Mouse (Mus musculus): Measurements from ENCODE around the gene Zbtb4. TPM values are rescaled to one million over a fixed set of nuclear protein-coding genes. Genes with fewer than 3 reads are reported as not detected.

Zbtb4 gene
- polyA plus RNA-seq, 1 experiment from 2014 or later, result 2.7 TPM

DNA sequence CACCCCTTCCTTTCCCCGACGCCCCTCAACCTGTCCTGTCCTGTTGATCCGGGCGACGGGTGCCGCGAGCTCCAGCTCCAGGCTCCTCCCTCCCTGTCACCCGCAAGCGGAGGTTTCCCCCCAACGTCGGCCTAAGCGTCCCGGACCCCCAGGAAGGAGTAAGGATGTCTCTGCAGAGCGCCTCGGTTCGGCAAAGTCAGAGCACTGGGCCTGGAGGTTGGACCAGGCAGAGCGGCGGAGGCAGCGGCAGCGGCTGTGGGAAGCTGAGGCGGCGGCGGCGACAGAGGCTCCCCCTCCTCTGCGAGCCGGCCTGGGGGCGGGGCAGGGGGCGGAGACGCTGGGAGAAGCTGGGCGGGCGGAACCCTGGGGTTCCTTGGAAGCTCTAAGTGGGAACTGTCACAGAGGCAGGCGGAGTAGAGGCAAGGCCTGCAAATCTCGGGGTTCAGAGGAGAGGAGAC lies 37.0 kb downstream of the Zbtb4 start:
- peak; percentile 30; the same call in 1 of the 2 replicates for ATAC-seq (ENCODE audit: low FRiP score, low TSS enrichment)
- H3K27me3 ChIP-seq (ENCODE audit: control insufficient read depth, insufficient read depth, low read length), result no peaks in the 10 kb centered on the region

DNA sequence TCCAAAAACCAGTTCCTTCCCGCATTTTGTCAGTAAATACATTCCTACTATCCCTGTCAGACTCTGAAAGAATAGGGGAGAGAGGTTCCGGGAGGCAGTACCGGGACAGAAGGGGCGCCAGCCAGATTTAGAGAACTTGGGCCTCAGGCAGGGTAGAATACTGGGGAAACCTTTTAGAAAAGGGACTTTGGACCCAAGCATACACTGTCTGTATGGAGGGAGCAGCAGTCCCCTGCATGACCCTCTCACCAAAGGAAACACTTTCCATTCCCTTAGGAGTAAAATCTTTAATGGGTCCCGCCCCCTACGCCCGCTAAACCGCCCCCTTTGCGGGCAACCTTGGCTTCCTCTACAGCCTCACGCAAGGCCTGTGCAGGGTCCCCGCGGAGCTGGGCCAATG lies 37.6 kb downstream of the Zbtb4 start:
- H3K27me3 ChIP-seq (ENCODE audit: control insufficient read depth, insufficient read depth, low read length), result no peaks in the 10 kb centered on the region
- no peak for TF ChIP-seq EP300 (optimal IDR thresholded peaks at IDR 0.05)
- TF ChIP-seq CTCF (IDR thresholded peaks at IDR 0.05; ENCODE audit: low read depth), result no peak
- peak overlapping the region; percentile 73 for H3K4me2 ChIP-seq (replicated peaks; ENCODE audit: low read depth)
- H3K4me3 ChIP-seq (ENCODE audit: low read depth, low read length), result peak overlapping the region; percentile 55
- DNase-seq (ENCODE audit: low spot score), result peak; percentile 29
- H3K36me3 ChIP-seq (ENCODE audit: control insufficient read depth, insufficient read depth, low read length), result no peaks in the 10 kb centered on the region
- peaks cover 4% of the 10 kb centered on the region for H3K4me1 ChIP-seq (replicated peaks; ENCODE audit: control insufficient read depth, insufficient read depth)
- H3K9me3 ChIP-seq (ENCODE audit: control insufficient read depth, low read length), result no peaks in the 10 kb centered on the region
- no peak overlapping the region; the same call in 1 of the 2 replicates for H3K27ac ChIP-seq (replicated peaks)
- peak; percentile 5 for ATAC-seq (ENCODE audit: low FRiP score, low TSS enrichment)
- WGBS, result 4% methylated on average over 12 of the region's 12 CpGs
- peak overlapping the region; percentile 67 for H3K9ac ChIP-seq (ENCODE audit: low read length)

More for the DNA sequence above, 37.0 kb downstream of the Zbtb4 start:
- peak; percentile 89 for DNase-seq (ENCODE audit: low spot score)
- peak overlapping the region; percentile 73 for H3K4me2 ChIP-seq (replicated peaks; ENCODE audit: low read depth)
- TF ChIP-seq EP300 (optimal IDR thresholded peaks at IDR 0.05), result no peak
- TF ChIP-seq CTCF (IDR thresholded peaks at IDR 0.05; ENCODE audit: low read depth), result 0 out of 2 replicates have a peak, but pooled peaks have one; percentile 5
- no peaks in the 10 kb centered on the region for H3K36me3 ChIP-seq (ENCODE audit: control insufficient read depth, insufficient read depth, low read length)
- H3K27ac ChIP-seq (replicated peaks), result no peak overlapping the region
- H3K4me1 ChIP-seq (replicated peaks; ENCODE audit: control insufficient read depth, insufficient read depth), result peaks cover 4% of the 10 kb centered on the region
- under 1% methylated on average over 28 of the region's 33 CpGs for WGBS
- peak overlapping the region; percentile 55 for H3K4me3 ChIP-seq (ENCODE audit: low read depth, low read length)
- H3K9me3 ChIP-seq (ENCODE audit: control insufficient read depth, low read length), result no peaks in the 10 kb centered on the region
- peak overlapping the region; percentile 67 for H3K9ac ChIP-seq (ENCODE audit: low read length)

DNA sequence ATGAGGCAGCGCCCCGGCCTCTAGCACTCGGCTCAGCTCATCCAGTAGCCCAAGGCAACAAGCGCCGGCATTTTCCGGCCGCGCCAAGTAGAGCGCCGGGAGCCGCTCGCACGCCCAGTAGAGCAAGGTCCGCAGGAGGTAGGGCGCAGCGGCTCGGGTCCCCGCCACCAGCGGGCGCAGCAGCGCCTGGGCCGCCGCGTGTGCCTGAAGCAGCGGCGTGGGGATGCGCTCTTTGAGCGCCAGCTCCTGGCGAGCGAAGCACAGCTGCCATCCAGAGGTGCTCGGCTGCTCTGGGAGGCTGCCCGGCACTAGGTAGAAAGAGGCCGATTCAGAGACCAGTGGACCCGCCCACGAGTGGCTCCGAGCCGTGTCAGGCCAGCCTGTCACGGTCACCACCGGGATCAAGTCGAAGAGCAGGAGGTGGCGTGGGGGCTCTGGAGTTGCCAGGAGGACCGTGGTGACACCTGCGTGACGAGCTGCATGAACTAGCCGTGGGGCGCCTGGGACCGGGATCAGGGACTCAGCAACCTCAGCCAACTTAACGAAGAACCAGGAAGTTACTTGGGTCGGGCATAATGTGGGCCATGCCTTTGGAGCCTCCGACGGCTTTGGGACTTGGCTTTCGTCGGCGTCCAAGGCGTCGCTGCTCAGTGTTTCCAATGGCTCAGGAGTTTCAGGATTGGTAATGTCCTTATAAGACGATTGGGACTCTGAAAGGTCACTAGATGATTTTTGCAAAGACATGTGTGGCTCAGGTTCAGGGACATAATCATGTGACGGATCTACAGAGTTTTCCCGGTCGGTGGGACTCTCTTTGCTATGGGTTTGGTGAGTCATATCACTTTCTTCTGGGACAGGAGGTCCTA lies 38.3 kb downstream of the Zbtb4 start:
- H3K4me1 ChIP-seq (replicated peaks; ENCODE audit: control insufficient read depth, insufficient read depth), result peaks cover 4% of the 10 kb centered on the region
- no peaks in the 10 kb centered on the region for H3K27me3 ChIP-seq (ENCODE audit: control insufficient read depth, insufficient read depth, low read length)
- H3K9me3 ChIP-seq (ENCODE audit: control insufficient read depth, low read length), result no peaks in the 10 kb centered on the region
- no peaks in the 10 kb centered on the region for H3K36me3 ChIP-seq (ENCODE audit: control insufficient read depth, insufficient read depth, low read length)
- H3K4me2 ChIP-seq (replicated peaks; ENCODE audit: low read depth), result peak overlapping the region; percentile 73
- DNase-seq (ENCODE audit: low spot score) (peak; percentile 86), ATAC-seq (ENCODE audit: low FRiP score, low TSS enrichment) (peak; percentile 74)
- 1% methylated on average over 60 of the region's 60 CpGs for WGBS
- H3K4me3 ChIP-seq (ENCODE audit: low read depth, low read length), result peak overlapping the region; percentile 55
- H3K27ac ChIP-seq (replicated peaks), result peak overlapping the region; percentile 78
- TF ChIP-seq EP300 (optimal IDR thresholded peaks at IDR 0.05) (no peak), CTCF (IDR thresholded peaks at IDR 0.05; ENCODE audit: low read depth) (peak; percentile 83)
- H3K9ac ChIP-seq (ENCODE audit: low read length), result peak overlapping the region; percentile 67

DNA sequence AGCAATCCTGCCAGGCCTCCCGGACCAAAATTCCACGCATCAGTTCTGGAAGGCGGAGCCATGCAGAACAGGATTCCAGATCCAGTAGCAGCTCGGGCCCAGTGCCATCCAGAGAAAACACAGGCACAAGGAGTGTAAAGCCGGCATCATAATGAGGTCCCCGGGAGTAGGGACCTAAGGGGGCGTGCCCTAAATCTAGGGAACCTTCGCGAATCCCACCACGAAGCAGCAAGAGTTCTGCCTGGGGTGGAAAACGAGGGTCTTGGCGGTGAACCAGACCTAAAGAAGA lies 38.9 kb downstream of the Zbtb4 start:
- H3K27me3 ChIP-seq (ENCODE audit: control insufficient read depth, insufficient read depth, low read length), result no peaks in the 10 kb centered on the region

DNA sequence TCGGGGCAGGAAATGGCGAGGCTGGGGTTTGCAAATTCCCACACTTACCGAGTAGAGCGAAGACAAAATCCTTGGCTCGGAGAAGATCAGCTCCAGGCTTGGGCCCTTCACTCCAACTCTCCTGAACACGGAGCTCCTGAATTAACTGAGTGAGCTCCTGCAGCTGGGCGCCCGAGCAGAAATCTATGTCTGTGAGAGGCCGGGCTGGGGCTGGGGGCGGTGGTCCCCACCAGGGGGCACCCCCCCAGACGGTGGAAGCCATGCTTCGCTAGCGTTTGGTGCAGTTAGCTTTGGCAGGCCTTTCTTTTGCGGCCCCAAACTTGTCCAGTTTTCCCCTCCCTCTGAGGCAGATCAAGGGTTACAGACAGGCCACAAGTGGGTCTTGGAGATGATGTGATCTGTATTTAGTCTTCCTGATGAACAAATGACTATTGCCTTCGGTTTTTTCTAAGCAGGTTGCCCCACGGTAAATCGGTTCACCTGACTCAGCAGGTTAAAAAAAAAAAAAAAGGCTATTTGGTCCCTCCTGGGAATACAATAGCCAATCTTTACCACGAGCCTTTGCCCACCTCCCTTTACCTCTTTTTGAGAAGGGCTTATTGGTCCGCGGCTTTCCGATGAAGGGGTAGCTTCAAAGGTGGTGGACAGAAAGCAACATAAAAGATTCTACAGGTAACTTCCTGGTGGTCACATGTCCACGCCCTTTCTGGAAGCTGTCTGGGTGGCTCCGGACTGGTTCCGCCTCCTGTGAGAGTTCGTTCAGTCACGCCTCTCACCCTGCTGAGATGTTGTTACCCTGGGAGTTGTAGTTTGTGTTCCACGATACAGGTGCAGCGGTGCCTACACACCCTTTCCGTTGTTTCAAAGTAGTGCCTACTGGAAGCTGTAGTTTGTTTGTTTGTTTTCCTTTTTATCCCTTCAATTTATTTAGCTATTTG lies 39.5 kb downstream of the Zbtb4 start, which contains the start of gene Tmem102:
Gene Tmem102, minus strand, starts transcription at position 653 of the 938 bp plus-strand sequence.
- H3K9ac ChIP-seq (ENCODE audit: low read length), result peak within 1 kb of the TSS; percentile 67
- H3K9me3 ChIP-seq (ENCODE audit: control insufficient read depth, low read length), result no peaks in the 10 kb centered on the region
- 19% methylated on average over 29 of the region's 29 CpGs for WGBS
- H3K4me3 ChIP-seq (ENCODE audit: low read depth, low read length), result peak within 1 kb of the TSS; percentile 55
- no peaks in the 10 kb centered on the region for H3K27me3 ChIP-seq (ENCODE audit: control insufficient read depth, insufficient read depth, low read length)
- TF ChIP-seq CTCF (IDR thresholded peaks at IDR 0.05; ENCODE audit: low read depth) (0 out of 2 replicates have a peak, but pooled peaks have one; percentile 9), EP300 (optimal IDR thresholded peaks at IDR 0.05) (no peak)
- H3K36me3 ChIP-seq (ENCODE audit: control insufficient read depth, insufficient read depth, low read length), result no peaks in the 10 kb centered on the region
- H3K4me1 ChIP-seq (replicated peaks; ENCODE audit: control insufficient read depth, insufficient read depth), result peaks cover 4% of the 10 kb centered on the region
- H3K27ac ChIP-seq (replicated peaks), result peak within 1 kb of the TSS; percentile 78
- peak within 1 kb of the TSS; percentile 73 for H3K4me2 ChIP-seq (replicated peaks; ENCODE audit: low read depth)
- DNase-seq (ENCODE audit: low spot score) (peak; percentile 87), ATAC-seq (ENCODE audit: low FRiP score, low TSS enrichment) (peak; percentile 73)

More for the DNA sequence above, 38.9 kb downstream of the Zbtb4 start:
- Histone ChIP-seq H3K9me3 (ENCODE audit: control insufficient read depth, low read length) (no peaks in the 10 kb centered on the region), H3K4me3 (ENCODE audit: low read depth, low read length) (peak overlapping the region; percentile 55), H3K9ac (ENCODE audit: low read length) (peak overlapping the region; percentile 67), H3K36me3 (ENCODE audit: control insufficient read depth, insufficient read depth, low read length) (no peaks in the 10 kb centered on the region), H3K4me1 (replicated peaks; ENCODE audit: control insufficient read depth, insufficient read depth) (peaks cover 4% of the 10 kb centered on the region), H3K27ac (replicated peaks) (peak overlapping the region; percentile 78), H3K4me2 (replicated peaks; ENCODE audit: low read depth) (peak overlapping the region; percentile 73)
- DNase-seq (ENCODE audit: low spot score) (peak; percentile 59), ATAC-seq (ENCODE audit: low FRiP score, low TSS enrichment) (no peak)
- TF ChIP-seq CTCF (IDR thresholded peaks at IDR 0.05; ENCODE audit: low read depth) (no peak), EP300 (optimal IDR thresholded peaks at IDR 0.05) (no peak)
- 10% methylated on average over 12 of the region's 12 CpGs for WGBS

All from stomach, postnatal 0 days (tissue).